Mouse (Mus musculus): ENCODE measurements around the gene Pnn. TPM values are rescaled to one million over a fixed set of nuclear protein-coding genes. Genes with fewer than 3 reads are reported as not detected.
"Not testable (repeated sequence)": the region's sequence is repeated elsewhere in the genome, so short reads cannot be mapped to it uniquely, and the experiment has no call there.

The Pnn gene
- polyA plus RNA-seq, 1 experiment = 34.0 TPM

GRCm38 (mm10) chr12:59056222-59056621 is 10.5 kb upstream of the Pnn start:
- Histone ChIP-seq H3K36me3 (ENCODE audit: control insufficient read depth, insufficient read depth, low read length) (no peaks in the 10 kb centered on the region), H3K4me1 (replicated peaks; ENCODE audit: control insufficient read depth, insufficient read depth, low read length) (peaks cover 11% of the 10 kb centered on the region), H3K4me3 (ENCODE audit: control insufficient read depth, insufficient read depth, low read length) (no peak overlapping the region), H3K27ac (ENCODE audit: control insufficient read depth, insufficient read depth, low read length) (no peak overlapping the region), H3K27me3 (ENCODE audit: control insufficient read depth, insufficient read depth, low read length) (no peaks in the 10 kb centered on the region)
- WGBS = 97% methylated on average over 11 of the region's 11 CpGs
- TF ChIP-seq CTCF (IDR thresholded peaks at IDR 0.05; ENCODE audit: borderline replicate concordance, control insufficient read depth, extremely low read depth, insufficient read depth, low read length, poor library complexity) = no peak
- TF ChIP-seq POLR2A (IDR thresholded peaks at IDR 0.05; ENCODE audit: control insufficient read depth, extremely low read depth, insufficient read depth, low read length, poor library complexity) = no peak
- DNase-seq = no peak

GRCm38 (mm10) chr12:59058242-59058641 is 8.4 kb upstream of the Pnn start:
- not testable (repeated sequence) for DNase-seq; H3K27ac ChIP-seq (ENCODE audit: control insufficient read depth, insufficient read depth, low read length); H3K4me3 ChIP-seq (ENCODE audit: control insufficient read depth, insufficient read depth, low read length); H3K27me3 ChIP-seq (ENCODE audit: control insufficient read depth, insufficient read depth, low read length); H3K36me3 ChIP-seq (ENCODE audit: control insufficient read depth, insufficient read depth, low read length)
- WGBS = 77% methylated on average over 5 of the region's 5 CpGs
- peaks cover 11% of the 10 kb centered on the region for H3K4me1 ChIP-seq (replicated peaks; ENCODE audit: control insufficient read depth, insufficient read depth, low read length)

- peaks cover 11% of the 10 kb centered on the region for H3K4me1 ChIP-seq (replicated peaks; ENCODE audit: control insufficient read depth, insufficient read depth, low read length)
- no peaks in the 10 kb centered on the region for H3K27me3 ChIP-seq (ENCODE audit: control insufficient read depth, insufficient read depth, low read length)
- no peak for TF ChIP-seq POLR2A (IDR thresholded peaks at IDR 0.05; ENCODE audit: control insufficient read depth, extremely low read depth, insufficient read depth, low read length, poor library complexity)
- no peak for TF ChIP-seq CTCF (IDR thresholded peaks at IDR 0.05; ENCODE audit: borderline replicate concordance, control insufficient read depth, extremely low read depth, insufficient read depth, low read length, poor library complexity)
- 36% methylated on average over 4 of the region's 4 CpGs for WGBS
- no peaks in the 10 kb centered on the region for H3K36me3 ChIP-seq (ENCODE audit: control insufficient read depth, insufficient read depth, low read length)
- no peak overlapping the region for H3K27ac ChIP-seq (ENCODE audit: control insufficient read depth, insufficient read depth, low read length)
- DNase-seq = no peak
- H3K4me3 ChIP-seq (ENCODE audit: control insufficient read depth, insufficient read depth, low read length) = peak overlapping the region; percentile 87; the same call in 1 of the 2 replicates
These were observed 6.4 kb upstream of the Pnn start for GRCm38 (mm10) chr12:59060322-59060721.

GRCm38 (mm10) chr12:59060993-59061595 is 5.6 kb upstream of the Pnn start, which contains the start of gene Trappc6b:
TSS of gene Trappc6b (minus strand) at chr12:59061472.
- peak within 1 kb of the TSS; percentile 39 for H3K27ac ChIP-seq (ENCODE audit: control insufficient read depth, insufficient read depth, low read length)
- peak within 1 kb of the TSS; percentile 87 for H3K4me3 ChIP-seq (ENCODE audit: control insufficient read depth, insufficient read depth, low read length)
- peaks cover 9% of the 10 kb centered on the region for H3K4me1 ChIP-seq (replicated peaks; ENCODE audit: control insufficient read depth, insufficient read depth, low read length)
- TF ChIP-seq POLR2A (IDR thresholded peaks at IDR 0.05; ENCODE audit: control insufficient read depth, extremely low read depth, insufficient read depth, low read length, poor library complexity) (peak; percentile 80), CTCF (IDR thresholded peaks at IDR 0.05; ENCODE audit: borderline replicate concordance, control insufficient read depth, extremely low read depth, insufficient read depth, low read length, poor library complexity) (0 out of 2 replicates have a peak, but pooled peaks have one; percentile 5)
- H3K27me3 ChIP-seq (ENCODE audit: control insufficient read depth, insufficient read depth, low read length) = no peaks in the 10 kb centered on the region
- DNase-seq = peak; percentile 68
- no peaks in the 10 kb centered on the region for H3K36me3 ChIP-seq (ENCODE audit: control insufficient read depth, insufficient read depth, low read length)
- under 1% methylated on average over 49 of the region's 49 CpGs for WGBS

GRCm38 (mm10) chr12:59064837-59065236 is 1.8 kb upstream of the Pnn start:
- H3K4me1 ChIP-seq (replicated peaks; ENCODE audit: control insufficient read depth, insufficient read depth, low read length) = peaks cover 2% of the 10 kb centered on the region
- peaks cover 18% of the 10 kb centered on the region for H3K36me3 ChIP-seq (ENCODE audit: control insufficient read depth, insufficient read depth, low read length)
- no peak for DNase-seq
- TF ChIP-seq POLR2A (IDR thresholded peaks at IDR 0.05; ENCODE audit: control insufficient read depth, extremely low read depth, insufficient read depth, low read length, poor library complexity) (no peak), CTCF (IDR thresholded peaks at IDR 0.05; ENCODE audit: borderline replicate concordance, control insufficient read depth, extremely low read depth, insufficient read depth, low read length, poor library complexity) (no peak)
- H3K4me3 ChIP-seq (ENCODE audit: control insufficient read depth, insufficient read depth, low read length) = no peak overlapping the region
- H3K27me3 ChIP-seq (ENCODE audit: control insufficient read depth, insufficient read depth, low read length) = no peaks in the 10 kb centered on the region
- 95% methylated on average over 8 of the region's 8 CpGs for WGBS
- no peak overlapping the region for H3K27ac ChIP-seq (ENCODE audit: control insufficient read depth, insufficient read depth, low read length)

GRCm38 (mm10) chr12:59065776-59066175 is 908 bp upstream of the Pnn start:
- Histone ChIP-seq H3K4me1 (replicated peaks; ENCODE audit: control insufficient read depth, insufficient read depth, low read length) (no peaks in the 10 kb centered on the region), H3K27ac (ENCODE audit: control insufficient read depth, insufficient read depth, low read length) (no peak overlapping the region), H3K36me3 (ENCODE audit: control insufficient read depth, insufficient read depth, low read length) (peaks cover 27% of the 10 kb centered on the region), H3K27me3 (ENCODE audit: control insufficient read depth, insufficient read depth, low read length) (no peaks in the 10 kb centered on the region), H3K4me3 (ENCODE audit: control insufficient read depth, insufficient read depth, low read length) (no peak overlapping the region)
- no peak for TF ChIP-seq POLR2A (IDR thresholded peaks at IDR 0.05; ENCODE audit: control insufficient read depth, extremely low read depth, insufficient read depth, low read length, poor library complexity)
- no peak for TF ChIP-seq CTCF (IDR thresholded peaks at IDR 0.05; ENCODE audit: borderline replicate concordance, control insufficient read depth, extremely low read depth, insufficient read depth, low read length, poor library complexity)
- no peak for DNase-seq
- WGBS = 86% methylated on average over 3 of the region's 3 CpGs

- peak; percentile 58 for DNase-seq
- no peaks in the 10 kb centered on the region for H3K27me3 ChIP-seq (ENCODE audit: control insufficient read depth, insufficient read depth, low read length)
These were observed 411 bp downstream of the Pnn start for GRCm38 (mm10) chr12:59067095-59067494.

More at GRCm38 (mm10) chr12:59067095-59067494, 411 bp downstream of the Pnn start:
- Histone ChIP-seq H3K36me3 (ENCODE audit: control insufficient read depth, insufficient read depth, low read length) (peaks cover 41% of the 10 kb centered on the region), H3K27ac (ENCODE audit: control insufficient read depth, insufficient read depth, low read length) (peak overlapping the region; percentile 33; the same call in 1 of the 2 replicates), H3K4me1 (replicated peaks; ENCODE audit: control insufficient read depth, insufficient read depth, low read length) (no peaks in the 10 kb centered on the region), H3K4me3 (ENCODE audit: control insufficient read depth, insufficient read depth, low read length) (peak overlapping the region; percentile 79)
- WGBS = under 1% methylated on average over 41 of the region's 41 CpGs
- TF ChIP-seq CTCF (IDR thresholded peaks at IDR 0.05; ENCODE audit: borderline replicate concordance, control insufficient read depth, extremely low read depth, insufficient read depth, low read length, poor library complexity) (no peak), POLR2A (IDR thresholded peaks at IDR 0.05; ENCODE audit: control insufficient read depth, extremely low read depth, insufficient read depth, low read length, poor library complexity) (no peak)
